Mouse (Mus musculus) fibroblast of lung, adult 2 months (primary cell): ENCODE data around the gene Usp30.

Experiments
- DNase-seq: peaks from one replicate; pipeline ENCODE4 v3.0.0-alpha.2; 2011; ENCODE audit warnings: low read depth

The Usp30 gene

DNA sequence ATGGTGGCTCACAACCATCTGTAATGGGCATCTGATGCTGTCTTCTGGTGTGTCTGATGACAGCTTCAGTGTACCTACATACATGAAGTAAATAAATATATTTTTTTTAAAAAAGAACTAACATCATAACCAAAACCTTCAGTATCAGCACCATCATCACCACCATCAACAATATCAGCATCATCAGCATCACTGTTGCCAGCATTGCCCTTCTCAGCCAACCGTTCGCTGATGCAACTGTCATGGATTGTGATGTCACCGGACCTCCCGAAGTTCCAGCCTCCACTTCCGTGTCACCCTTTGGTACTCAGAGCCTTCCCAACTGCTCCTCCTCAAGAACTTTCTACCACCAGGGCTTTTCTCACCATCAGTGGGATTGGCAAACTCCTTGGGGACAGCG lies at the start of gene Usp30:
Gene Usp30, plus strand, starts transcription at position 301 of the 400 bp plus-strand sequence.
- DNase-seq: no peak

DNA sequence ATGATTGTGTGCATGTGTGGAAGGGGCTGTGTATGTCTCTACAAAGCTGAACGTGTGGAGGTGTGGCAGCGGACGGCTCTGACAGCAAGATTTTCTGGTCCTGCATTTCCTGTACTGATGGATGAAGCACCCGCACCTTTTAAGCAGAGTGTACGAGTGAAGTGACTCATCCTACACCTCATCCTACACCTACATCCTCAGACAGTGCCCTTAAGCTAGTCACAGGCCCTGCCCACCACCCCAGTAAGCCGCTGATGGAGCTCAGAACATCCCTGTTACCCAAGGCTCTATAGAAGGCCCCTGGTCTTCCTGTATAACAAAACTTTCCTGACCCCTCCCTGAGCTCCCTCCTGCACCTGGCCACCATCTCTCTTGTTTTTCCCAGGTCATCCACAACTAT lies 40.9 kb upstream of the Usp30 start:
- DNase-seq: no peak

DNA sequence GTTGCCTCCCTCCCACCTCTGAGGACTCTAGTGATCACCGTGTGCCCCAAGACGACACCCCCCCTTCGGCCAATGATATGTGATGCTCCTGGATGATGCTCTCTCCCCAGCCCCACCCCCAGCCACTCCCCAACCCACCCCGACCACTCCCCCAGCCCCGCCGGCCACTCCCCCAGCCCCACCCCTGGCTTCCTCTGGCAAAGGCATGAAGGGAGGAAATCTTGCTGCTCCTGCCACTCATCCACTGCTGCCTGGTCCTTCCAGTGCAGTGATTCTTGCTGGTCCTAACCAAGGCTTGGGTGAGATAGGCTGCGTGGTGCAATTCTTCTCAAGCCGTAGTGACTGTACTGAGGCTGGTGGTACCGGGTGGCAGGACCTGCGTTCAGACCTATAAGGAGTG lies 40.4 kb upstream of the Usp30 start:
- DNase-seq: no peak

DNA sequence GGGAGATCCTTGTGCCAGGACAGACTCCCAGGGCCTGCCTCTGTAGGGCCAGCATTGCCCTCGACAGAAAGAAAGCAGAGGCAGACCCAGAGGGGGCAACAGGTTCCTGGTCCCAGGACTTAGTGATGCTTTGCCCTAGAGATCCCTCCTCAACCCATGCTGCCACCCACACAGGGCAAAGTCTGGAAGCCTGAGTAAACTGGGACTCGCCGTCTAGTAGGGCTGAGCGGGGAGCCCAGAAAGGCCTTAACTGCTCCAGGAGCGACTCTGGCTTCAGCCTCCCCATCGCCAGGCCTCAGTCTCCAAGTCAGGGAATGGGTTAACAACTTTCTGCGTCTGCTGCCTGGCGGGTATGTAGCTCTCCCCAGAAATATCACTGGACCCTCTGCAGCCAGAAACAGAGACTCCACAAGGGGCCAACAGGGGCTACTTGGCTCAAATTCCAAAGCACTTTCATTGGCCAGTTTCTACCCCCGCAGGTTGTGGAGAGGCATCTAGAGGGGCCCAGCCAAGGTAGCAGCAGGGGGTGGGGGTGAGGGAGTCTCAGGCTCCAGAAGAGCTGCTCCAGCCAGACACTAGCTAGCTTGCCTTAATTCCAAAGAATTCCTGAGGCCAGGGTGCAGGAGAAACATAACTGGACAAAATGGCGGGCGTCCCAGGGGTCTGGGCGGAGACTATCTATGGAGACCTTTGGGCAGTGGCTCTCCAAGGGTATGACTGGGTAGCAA lies 37.9 kb upstream of the Usp30 start:
- DNase-seq: no peak

DNA sequence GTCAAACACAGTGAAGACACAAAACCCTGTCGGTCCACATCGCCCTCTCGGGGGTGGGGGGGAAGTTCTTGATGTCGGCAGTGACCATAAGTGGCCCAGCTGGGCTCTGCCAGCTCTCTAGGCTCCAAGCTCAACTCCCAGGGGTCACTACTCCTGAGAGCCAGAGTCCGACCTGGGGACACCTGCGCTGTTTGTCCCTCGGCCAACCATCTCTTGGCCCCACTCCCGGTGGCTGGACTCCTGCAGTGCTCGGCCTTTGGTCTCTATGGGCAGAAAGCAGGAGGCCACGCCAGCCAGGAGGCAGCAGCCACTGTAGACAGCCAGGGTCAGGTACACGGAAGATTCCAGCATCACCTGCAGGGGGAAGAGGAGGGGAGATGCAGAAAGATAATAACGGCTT lies 37.1 kb upstream of the Usp30 start:
- DNase-seq: no peak

DNA sequence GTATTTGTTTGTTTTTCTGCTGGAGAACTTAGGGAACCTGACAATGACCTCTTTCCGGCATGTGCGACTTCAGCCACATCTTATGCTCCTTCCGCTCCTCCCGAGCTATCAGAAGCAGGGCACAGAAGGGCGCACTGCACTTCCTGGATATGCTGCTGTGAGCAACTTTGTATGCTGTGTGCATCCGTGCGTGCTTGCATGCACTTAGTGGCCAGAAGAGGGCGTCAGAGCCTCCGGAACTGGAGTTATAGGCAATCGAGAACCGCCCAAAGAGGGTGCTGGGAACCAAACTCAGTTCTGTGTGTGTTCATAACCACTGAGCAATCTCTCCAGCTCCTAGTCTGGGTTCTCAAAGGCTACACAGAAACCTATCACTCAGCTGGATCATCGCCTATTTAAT lies 34.6 kb upstream of the Usp30 start:
- DNase-seq: no peak

DNA sequence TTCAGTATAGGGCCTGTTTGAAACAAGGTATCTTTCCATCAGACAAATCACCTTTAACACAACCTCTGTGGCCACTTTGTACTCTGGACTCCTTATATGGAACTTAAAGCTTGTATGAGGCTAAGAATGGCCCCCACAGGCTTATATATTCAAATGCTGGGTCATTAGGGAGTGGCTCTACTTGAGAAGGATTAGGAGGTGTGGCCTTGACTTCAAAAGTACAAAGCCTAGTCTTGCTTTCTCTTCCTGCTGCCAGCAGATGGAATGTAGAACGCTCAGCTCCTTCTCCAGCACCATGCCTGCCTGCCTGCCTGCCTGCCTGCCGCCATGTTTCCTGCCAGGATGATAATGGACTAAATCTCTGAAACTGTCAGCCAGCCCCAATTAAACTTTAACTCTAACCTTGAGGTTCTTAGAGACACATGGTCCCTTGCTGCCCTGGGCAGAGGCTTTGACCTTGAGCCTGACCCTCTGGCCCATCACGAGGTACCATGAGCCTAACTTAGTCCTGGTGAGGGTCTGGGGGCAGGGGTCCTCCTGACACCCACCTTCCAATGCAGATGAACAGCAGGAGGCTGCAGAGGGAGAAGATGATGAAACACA lies 33.0 kb upstream of the Usp30 start:
- DNase-seq: no peak

DNA sequence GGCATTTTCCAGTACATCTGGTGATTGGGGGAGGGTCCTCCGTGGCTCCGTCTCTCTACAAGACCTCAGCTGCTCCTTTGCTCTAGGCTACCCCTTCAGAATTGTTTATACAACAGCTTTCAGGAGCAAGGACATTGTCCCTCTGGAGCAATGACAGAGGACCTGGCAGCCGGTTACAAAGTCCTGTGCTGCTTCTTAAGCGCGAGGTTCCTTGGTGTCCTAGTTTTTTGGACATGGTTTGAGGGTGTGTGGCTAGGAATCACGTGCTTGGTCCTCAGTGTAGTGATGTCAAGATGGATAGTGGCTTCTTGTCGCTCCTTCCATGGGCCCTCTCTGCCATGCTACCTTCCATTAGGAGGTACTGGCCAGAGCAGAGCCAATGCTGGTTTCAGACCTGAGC lies 30.9 kb upstream of the Usp30 start:
- DNase-seq: no peak

DNA sequence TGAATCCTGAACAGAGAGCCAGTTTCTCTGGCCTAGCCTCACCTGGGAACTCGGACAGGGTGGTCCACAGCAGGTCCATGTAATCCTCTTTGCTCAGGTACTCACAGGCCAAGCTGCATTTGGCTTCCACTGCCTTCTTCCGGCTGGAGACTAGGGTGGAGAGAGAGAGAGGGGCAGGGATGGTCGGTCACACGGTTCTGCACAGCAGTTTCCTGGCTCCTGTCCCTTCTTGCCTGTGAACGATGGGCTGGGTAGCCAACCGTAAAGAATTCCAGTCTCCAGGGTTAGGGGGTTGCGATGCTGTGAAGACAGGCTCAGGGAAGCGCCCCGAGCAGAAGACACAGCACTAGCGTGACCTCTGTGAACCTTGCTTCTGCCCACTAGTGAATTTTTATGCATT lies 30.1 kb upstream of the Usp30 start:
- DNase-seq: no peak

DNA sequence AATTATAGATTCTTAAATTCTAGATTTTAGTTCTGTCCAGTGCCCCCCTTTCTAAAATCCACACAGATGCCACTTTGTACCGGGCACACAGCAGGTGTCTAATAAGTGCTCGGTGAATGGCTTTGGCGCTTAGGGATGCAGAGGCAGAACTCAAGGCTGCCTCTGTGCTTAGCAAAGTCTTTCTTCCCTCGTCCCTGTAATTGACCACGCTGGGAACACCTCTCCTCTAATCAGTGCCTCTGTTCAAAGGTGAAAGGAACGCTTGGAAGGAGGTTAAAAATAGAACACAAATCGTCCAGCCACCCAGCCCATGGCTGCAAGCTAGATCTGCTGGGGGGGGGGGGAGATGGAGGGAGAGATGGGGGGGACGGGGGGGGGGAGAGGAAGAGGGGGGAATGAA lies 24.8 kb upstream of the Usp30 start:
- DNase-seq: no peak

DNA sequence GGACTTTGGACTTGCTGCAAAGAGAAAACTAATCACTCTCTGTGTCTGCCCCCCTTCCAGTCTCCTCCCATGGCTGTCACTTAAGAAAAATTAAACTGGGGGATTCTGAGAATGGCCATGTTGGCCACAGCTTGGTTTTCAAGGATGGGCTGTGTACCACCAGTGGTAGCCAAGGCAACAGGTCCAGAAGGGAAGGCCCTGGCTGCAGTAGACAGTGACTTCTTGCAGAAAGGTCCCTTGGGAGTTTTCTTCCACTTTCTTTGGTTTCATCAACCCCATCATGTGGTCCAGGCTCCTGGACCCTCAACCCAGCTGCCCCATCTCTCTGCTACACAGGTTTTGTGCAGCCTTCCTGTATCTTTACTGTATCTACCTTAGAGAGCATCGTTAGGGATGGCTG lies 24.4 kb upstream of the Usp30 start:
- no peak for DNase-seq

DNA sequence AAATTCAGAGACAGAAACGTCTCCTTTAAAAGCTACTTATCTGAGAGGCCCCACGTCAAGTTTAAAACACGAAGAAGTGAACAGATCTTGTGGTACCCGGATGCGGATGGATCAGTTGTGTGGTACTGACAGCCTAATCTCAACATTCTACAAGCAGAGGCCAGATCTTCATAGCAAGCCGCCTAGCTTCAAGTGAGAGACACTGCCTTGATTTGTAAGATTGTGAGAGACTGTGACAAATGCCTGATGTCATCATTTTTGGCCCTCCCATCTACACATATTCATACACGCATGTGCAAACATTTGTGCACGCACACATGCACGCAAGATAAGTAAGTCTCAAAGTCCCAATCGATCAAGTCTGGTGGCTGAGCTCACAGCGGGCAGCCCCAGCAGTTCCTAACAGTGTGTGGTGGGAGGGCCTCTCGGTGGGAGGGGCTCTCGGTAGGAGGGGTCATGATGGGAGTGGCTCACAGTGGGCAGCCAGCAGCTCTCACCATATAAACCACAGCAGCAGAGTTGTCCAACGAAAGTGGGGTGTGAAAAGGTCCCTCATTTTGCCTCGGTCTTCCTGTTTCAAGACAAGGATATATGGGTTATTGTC lies 23.8 kb upstream of the Usp30 start:
- peak; percentile 14 for DNase-seq

DNA sequence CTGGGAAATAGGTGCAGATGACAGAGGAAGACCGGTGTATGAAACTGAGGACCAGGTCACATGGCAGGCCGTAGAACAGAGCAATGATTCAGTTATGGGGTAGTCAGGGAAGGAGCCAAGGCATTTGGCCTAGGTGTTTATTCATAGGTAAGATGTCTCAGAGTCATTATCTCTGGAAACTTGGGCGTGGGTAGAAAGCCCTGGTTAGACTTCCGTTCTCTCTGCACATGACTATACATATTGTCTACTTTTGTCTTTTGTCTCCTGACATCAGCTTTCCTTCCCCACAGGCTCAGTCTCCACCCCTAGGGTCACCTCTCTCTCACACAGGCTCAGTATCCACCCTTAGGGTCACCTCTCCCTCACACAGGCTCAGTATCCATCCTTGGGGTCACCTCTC lies 21.5 kb upstream of the Usp30 start:
- no peak for DNase-seq

DNA sequence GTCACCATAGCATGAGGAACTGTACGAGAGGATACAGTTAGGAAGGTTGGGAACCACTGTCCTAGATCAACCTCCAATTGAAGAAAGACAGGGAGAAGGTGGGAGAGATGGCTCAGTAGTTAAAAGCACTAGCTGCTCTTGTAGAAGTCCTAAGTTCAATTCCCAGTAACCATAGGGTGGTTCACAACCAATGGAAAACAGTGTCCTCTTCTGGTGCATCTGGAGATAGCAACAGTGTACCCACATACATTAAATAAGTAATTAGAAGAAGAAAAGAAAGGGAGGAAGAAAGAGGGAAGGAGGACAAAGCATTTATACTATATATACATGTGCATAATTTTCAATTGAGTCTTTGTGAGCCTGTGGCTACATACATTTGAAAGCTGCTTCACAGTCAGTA lies 20.1 kb upstream of the Usp30 start:
- peak; percentile 27 for DNase-seq

DNA sequence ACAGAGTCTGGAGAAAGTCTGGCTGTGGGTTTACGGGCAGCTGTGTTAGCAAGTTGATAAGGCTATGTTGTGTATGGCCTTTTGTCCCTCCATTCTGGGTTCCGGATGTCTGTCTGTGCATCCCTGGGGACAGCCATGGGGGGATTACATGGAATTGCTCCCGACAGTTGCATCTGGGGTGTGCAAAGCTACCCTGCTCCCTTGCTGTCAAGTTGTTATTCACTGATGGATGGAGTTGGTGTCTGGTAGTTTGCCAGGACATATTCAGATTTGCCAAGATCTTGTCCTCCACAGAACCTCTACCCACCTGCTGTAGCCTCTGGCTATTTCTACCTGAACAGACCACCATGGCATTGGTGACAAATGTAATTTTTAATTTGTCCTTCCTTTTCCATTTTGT lies 19.1 kb upstream of the Usp30 start:
- DNase-seq: no peak

DNA sequence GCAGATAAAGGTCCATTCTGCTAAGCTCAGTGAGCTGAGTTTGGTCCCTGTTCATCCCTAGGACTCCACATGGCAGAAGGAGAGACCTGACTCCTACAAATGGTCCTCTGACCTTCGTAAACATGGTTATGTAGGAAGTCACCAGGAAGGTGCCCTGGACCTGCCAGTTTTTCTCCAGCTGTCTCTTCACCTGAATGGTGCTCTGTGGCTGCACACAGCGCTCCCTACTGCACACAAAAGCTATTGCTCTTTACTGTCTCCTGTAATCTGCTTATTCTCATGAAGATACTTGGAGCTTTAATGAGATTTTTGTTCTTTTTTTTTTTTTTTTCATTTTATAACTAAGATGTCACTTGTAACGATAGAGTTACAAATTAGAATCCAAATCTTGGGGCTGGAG lies 18.7 kb upstream of the Usp30 start:
- DNase-seq: no peak

DNA sequence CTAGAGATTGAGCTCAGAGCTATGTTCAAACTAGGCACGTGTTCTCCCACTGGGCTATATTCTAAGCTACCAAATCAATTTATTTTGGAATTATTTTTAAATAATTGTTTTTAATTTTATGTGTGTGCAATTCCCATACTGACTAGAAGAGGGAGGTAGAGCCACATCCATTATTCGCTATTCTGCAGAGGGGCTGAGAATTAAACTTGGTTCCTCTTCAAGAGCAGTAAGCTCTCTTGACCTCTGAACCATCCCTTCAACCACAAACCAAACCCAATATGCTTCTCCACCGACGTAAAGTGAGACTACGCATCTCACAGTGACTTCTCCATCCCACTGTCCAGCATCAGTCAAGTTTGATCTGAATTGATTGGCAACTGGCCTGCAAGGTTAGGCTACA lies 18.1 kb upstream of the Usp30 start:
- DNase-seq: no peak

DNA sequence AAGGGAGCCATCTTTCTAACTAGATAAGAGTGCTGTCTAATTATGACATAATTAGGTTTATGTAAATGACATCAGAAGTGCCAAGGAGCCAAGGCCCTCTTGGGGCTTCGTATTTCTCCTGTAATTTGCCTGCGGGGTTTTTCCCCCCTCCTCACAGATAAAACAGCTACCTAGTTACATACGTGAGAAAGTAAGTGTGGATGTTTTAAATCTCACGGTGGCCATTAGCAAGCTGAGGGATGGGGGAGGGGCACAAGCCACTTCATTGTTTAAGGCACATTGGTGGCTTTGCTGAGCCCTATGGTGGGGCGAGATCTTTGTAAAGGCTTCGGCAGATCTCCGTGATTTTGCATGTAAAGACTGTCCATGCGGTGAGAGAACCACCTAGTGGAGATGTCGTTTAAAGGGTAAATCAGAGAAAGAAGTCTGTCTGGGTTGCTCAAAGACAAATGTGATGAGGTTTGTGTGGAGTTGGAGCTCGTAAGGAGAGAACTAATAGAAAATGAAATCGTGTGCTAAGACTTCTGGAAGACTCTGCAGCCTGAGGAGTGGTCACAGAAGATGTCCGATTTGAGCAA lies 16.4 kb upstream of the Usp30 start:
- no peak for DNase-seq

DNA sequence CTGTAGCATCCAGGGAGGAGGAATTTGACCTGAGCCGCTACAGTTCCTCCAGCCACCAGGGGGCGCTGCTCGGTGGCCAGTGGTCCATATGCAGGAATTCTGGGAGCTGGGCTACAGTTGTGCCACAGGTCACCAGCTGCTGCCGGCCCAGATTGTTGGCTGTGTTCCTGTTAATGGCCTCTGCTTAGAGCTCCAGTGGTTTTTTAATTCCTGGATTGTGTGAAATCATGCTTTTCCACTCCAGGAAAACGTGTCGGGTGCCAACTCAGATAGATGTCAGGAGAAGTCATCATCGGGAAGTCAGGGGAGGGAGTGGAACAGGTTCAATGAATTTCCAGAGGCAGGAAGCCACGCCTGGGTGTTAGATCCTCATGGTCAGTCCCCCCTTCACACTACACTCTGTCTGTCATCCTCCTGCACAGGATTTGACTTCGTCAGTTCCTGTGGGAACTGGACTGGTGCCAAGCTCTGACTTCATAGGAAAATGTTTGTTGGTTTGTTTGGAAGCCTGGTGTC lies 13.0 kb upstream of the Usp30 start:
- peak; percentile 24 for DNase-seq

DNA sequence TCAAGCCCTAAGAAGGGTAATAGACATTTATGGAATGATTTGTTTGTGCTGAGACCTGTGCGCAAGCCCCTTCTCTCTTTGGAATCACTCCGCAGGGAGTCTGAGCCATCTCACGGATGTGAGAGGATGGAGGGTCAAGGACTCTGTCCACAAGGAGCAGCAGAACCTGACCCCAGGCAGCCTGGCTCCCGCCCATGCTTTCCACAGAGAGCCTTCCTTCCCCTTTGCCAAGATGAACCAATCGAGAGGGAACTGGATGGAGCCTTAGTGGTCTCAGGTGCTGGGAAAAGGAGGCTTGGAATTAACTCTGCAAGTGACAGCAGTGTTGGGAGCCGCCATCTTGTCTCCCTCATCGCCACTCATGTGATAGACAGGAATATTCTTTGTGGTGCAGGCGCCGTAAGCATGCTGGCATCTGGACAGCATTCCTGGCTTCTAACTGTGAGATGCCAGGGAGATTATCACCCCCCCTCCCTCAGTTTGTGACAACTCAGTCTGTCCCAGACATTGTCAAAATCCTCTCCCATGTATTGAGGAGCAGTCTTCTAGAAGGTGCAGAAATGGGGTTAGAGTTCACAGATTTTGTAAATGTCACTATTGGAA lies 8.0 kb upstream of the Usp30 start:
- DNase-seq: no peak

DNA sequence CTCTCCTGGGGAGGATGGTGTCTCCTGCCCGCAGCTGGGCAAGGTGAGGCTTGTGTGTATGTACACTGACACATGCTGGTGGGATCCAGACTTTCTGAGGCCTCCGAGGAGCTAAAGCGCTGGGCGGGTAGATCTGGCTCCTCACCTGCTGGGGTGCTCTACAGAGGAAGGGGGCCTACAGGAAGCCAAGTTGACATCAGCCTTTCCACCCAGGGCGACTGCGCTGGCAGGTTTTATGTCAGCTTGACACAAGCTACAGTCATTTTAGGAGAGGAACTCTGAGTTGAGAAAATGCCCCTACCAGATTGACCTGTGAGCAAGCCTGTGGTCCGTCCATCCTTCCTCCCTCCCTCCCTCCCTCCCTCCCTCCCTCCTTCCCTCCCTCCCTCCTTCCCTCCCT lies 3.6 kb upstream of the Usp30 start:
- no peak for DNase-seq

DNA sequence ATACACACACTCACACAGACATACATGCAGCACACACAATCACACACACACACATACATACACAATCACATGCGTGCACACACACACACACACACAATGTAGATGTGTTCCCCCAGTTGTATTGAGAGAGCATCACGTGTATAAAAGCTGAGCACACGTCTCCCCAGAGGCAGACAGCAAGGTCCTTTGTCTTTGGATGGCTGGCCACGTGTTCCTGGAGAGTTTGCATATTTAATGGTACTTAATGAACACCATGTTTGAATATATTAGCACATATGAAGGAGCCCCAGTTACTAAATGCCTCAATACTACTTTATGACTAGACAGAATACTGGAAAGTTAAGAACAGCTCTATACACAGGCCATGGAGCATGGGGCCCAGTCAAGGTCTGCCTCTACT lies 1.3 kb upstream of the Usp30 start:
- DNase-seq: no peak

DNA sequence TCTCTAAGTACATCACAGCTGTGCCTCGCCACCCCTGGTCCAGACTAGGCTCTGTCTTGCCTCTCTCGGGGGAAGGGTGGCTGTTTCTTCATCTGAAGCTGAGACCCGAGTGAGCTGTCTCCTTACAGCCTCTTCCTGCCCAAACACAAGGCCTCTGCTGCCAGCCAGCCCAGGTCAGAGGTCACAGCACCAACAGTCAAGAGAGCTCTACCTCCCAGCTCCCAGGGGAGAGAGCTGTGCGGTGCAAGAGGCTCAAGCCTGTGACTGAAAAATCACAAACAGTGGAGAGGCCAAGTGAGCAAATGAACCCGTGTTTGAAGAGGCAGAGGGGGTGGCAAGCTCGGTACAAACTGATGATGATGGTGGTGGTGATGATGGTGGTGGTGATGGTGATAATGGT lies 1.3 kb downstream of the Usp30 start:
- no peak for DNase-seq
